Mouse (Mus musculus) 3134 (cell line): Measurements from ENCODE around the gene Alk.

ENCODE experiments used
- DNase-seq: peaks from one replicate; pipeline ENCODE4 v3.0.0-alpha.2; 2011; ENCODE audit warnings: low spot score; ENCODE audit not compliant: insufficient read length; ENCODE audit errors: extremely low read depth

Alk gene

DNA sequence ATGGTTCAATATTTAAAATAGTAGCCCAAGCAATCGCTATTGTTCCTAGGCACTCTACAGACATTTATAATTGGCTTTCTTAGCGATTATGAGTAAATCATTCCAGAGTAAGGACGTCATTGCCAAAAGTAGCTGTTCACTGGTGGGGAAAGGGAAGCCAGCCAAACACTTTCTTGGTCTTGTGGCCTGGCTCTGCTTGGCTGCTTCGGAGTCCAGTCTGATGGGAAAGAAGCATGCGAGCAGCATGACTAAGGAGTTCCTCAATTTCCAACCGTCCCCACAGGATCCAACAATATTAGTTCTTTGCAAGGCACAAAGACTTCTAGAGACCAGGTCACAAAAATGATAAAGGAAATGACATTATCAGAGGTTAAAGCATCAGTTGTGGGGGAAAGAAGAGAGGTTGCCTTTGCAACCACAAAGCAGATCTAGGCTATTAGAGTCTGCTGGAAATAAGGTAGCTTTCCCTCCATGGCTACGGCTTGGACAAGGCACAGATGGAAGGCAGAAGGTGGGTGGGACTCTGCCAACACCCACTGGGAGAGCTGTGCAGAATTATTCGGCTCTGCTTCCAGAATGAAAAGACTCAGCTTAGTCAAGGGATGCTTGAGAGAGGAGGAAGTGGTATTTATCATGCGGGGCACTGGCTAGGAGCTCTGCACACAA is 561.3 kb downstream of the Alk start:
- DNase-seq, result peak; percentile 73

DNA sequence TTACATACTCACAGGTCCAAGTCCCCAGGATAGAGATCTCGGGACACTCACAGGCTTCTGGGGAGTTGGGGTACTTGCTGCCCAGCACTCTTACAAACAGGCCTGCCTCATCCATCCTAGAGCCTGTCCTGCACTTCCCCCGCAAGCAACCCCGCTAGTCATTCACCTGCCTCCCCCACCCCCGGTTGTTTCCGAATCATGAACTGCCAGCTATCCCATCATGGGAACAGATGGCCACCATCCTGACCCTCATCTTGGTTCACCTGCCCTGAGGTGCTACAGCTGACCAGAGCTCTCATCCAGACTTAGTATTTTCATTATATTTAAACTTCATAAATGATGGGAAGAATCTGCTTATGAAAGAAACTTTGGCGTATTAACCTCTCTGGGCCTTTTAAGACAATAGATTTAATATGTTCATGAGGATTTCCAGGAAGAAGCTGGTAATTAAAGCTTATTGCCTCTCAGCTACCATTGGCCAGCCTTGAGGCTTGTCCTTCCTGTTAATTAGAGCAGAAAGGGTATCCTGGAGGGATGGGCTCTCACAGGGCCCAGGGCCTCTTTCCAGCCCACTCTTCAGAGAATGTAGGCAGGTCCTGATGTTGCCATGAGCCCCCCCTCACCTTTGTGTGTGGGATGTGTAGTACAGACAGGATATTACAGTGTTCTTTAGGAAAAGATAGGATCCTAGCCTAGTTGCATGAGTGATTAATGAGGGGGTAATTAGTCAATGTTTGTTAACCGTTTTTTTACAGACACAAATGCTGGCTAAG is 565.1 kb downstream of the Alk start:
- no peak for DNase-seq

DNA sequence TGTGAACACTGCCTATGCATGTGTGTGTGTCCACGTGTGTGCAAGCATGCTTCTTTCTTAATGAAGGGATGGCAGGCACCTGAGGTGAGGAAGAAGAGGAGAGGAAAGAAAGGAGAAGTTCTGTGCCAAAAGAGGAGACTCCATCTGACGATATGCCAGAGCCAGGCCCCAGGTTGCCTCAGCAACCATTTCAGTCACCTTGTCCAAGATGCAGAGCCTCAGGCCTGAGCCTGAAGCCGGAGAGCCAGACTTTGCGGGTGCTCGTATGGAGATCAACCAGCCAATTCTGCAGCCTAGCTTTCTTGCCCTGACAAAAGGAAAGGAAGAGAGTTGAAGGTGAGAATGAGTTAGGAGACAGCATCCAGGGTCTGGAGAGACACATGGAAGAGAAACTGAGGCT is 566.1 kb downstream of the Alk start:
- DNase-seq, result no peak

DNA sequence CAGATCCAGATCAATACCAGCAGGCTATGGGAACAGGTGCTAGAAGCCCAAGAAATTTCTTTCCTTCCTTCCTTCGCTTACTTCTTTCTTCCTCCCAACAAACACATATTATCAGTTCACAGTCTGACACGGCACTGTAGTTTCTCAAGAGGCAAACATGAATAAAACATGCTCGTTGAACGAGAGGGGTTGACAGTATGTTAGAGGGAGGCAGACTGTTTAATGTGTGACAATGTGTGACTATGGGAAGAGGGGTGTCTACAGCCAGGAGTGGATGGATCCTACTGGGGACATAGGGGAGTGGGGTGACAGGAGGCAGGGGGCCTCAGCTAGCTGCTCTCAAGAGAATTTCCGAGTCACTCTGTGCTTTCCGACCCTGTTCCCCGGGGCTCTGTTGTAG is 573.8 kb downstream of the Alk start:
- DNase-seq, result no peak

DNA sequence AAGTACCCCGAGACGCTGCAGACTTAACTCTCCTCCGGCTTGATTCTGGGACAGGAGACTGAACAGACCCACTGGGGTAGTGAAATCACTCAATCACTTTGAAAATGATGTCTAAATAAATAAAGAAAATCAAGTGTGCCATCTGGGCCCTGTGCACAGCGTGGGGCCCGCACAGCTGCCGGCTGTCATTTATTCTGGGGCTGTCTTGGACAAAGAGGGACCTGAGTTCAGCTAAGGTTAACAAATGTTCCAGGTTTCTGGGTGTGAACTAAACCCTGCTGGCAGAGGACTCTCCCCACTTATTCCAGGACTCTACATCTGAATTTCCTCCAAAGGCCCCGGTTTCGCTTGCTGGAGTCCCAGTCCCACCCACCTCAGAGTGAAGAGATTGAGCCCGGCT is 581.1 kb downstream of the Alk start:
- no peak for DNase-seq

DNA sequence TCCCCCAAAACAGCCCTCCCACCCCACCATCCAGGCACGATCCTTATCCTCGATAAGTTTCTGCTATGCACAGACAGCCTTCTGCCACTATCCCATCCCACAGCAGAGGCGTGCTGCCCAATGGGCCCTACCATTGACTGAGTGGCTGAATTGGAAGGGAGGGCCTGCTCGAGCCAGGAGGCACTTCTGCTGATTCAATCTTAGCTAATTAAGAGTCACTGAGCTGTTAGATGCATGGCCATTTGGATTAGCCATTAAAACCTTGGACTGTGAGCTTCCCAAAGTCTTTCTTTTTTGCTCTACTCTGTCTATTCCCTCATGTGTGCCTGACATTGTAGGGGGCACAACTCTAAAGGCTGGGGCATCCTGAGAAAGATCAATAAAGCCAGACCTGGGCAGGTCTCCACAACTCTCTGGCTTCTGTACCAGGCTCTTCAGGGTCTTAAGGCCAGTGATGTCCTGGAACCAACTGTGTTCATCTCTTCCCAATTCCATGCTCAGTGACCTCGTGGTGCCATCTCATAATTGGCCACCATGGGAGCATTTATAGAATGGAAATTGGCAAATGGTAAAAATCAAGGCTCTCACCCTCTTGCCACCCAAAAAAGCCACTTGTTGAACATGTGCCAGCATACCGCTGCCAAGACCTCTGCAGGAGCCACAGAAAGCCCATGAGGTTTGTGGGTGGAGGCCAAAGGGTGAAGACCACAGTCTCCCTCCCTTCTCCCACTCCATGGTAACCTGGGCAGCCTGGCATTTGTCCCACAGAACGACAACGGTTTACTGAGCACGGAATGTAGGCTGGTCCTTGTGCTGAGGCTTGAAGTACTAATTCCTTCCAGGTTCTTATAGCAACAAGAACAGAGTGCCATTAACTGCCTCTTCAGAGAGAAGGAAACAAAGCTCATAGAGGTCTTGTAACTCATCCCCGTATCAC is 582.4 kb downstream of the Alk start:
- DNase-seq, result peak; percentile 86

DNA sequence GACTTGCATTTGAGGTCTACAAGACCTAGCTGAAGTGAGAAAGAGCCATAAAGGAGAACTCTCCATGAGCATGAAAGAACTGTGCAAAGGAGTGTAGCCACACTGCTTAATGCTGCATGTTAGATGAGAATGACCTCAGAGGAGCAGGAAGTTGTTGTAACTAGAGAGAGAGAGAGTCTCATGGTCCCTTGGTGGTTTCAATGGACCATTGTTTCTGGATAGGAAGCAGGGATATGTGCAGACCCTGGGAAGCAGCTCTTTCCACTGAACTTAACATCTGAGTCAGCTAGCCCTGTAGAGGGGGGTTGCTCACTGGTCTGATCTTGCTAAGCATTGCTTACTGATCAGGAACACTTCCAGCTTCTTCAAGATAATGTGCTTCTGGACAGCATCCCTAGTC is 587.1 kb downstream of the Alk start:
- DNase-seq, result no peak

DNA sequence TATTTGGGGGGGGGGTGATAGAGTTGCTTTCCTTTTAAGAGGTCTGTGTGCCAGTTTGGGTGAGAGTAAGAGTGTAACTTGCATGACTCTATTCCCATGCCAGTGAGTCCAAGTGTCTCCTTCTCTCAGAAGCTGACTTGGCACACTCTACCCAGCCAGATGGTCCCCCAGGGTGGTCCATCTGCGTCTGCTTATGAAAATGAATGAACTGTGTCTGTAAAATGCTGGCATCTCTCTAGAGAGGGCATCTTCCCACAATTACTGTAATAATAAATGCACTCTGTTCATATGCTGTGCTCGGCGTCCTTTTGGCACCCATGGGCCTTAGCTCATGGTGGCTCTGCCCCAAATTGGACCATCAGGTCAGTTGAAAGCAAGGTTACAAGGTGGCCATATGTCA is 589.2 kb downstream of the Alk start:
- no peak for DNase-seq

DNA sequence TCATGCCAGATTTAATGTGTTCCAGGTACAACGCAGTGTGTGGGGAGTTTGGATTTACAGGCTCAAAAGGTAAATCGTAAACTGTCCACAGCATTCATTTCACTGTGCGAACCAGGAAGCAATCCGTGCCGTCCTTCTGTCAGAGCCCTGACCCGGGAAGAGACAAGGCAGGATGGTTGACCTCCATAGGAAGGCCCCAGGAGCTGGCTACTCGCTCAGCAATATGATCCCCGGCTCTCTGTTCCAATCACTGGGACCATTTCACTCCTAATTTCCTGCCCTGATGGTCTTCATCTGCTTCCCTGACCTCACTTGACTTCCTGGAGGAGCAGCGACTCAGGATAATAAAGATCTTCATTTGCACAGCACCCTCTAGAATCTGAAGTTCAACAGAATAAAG is 591.7 kb downstream of the Alk start:
- DNase-seq, result no peak

DNA sequence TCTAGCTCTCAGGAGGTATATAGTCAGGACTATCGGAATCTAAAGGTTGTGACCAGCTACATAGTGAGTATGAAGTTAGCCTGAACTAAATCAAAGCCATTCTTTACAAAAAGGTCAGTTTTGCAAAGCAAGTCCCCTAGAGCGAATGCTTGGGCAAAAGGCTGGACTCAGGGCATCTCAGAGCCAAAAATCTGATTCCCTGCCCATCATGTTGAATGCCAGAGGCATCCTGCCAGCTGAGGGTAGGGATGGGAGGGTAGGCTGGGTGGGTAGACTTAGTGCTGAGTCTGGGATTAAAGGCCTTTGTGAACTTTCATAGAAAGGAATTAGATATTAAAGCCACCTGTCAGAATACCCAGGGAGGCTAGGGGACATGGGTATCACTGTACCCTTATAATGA is 594.6 kb downstream of the Alk start:
- DNase-seq, result no peak

DNA sequence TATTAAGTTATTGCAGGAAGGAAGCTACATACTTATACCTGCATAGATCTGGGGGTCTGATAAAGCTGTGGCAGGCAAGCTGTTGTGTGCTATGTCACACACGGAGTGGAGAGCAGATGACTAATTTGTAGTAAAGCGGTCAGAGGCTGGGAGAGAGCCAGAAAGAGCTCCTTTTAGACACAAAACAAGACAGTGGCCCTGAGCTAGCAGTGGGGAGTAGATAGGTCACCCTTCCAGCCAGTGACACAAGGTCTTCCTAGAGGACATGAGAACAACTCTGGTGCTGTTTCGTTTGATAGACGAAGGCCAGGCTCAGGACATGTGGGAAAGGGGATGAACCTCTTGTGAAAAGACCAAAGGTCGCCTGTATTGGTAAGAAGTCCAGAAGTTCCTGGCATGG is 596.0 kb downstream of the Alk start:
- peak; percentile 47 for DNase-seq

DNA sequence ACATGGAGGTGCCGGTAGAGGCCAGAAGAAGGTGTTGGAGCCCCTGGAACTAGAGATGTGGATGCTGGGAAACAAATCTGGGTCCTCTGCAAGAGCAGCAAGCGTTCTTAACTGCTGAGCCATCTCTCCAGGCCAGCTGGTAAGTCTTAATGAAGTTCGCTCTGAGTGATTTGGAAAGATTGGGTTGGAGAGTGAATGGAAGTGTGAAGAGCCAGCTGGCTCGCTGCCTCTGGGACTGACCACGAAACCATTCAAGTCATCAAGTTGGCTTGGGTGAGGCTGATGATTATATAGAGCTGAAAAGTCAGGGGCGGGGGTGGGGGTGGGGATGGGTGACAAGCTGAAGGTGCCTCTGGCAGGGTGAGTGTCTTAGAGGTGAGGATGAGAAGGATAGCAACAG is 599.1 kb downstream of the Alk start:
- DNase-seq, result peak; percentile 75

DNA sequence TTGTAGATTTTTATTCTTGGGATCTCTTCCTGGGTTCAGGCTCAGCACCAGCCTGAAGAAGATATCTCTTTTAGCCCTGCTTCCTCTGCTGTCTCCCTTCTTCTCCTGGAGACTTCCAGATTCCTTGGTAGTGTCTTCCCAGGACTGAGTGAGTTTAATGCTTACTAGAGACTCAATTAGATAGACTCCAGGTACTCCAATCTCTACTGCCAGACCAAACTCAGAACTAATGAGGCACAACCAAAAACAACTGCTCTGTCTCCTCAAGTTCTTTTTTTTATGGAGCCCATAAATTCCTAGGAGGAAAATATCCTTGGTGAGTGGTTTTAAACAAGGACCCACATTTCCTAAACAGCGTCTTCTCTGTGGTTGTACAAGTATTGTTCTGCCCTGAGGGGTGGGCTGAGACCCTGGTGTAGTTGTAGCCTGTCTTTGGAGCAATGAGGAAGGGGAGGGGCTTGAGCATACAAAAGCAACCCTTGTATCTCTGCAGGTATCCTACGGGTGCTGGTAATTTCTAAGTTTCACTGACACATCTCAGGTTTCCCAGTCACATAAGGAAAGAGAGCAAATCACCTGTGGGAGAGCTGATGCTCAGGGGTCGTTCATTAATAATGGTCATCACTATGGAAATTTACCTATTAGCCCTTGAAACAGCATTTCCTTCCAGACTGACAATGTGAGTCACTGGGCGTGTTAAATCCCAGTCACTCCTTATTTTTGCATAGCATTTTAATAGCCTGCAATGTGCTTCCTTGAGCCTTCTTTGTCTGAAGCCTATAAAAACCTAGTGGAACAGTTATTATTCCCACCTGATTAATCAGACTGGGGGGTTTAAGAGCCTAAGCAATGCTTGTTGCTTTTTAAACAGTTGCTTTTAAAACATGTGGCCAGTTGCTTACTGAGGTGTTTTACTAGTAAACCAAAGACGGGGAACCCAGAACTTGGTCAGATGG is 604.6 kb downstream of the Alk start:
- no peak for DNase-seq

DNA sequence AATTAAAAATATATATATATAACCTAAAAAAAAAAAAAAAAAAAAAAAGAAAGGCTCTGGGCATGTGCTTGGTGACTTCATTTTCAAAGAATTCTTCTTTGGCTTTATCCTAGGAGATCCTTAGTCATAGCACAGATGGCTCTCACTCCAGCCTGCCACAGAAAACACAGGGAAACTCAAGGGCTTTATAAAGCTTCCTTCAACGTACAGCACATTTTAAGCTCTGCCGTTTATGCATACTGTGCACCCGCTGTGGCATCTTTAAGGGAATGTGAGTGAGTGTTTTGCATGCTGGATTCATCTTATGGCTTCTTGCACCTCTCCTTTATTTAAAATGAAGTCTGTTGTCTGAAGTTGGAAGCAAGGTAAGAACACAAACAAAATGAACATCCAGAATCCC is 606.7 kb downstream of the Alk start:
- DNase-seq, result peak; percentile 76

DNA sequence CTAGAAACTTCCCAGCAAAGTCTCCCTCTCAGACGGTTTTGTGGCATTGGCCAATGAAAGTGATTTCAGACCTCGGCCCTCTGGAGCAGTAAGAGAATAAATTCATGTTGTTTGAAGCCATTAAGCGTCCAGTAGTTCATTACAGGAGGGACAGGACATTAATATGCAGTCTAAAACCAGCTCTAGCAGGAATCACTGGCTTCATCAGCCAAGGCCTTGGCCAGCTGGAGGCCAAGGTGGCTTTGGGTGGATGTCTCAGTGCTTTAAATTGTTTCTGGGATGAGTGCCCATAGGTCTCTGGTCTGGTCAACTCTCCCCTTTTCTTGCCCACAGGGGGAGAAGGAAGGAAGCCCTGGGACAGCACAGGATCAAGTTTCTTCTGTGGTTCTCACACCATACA is 608.9 kb downstream of the Alk start:
- peak; percentile 25 for DNase-seq

DNA sequence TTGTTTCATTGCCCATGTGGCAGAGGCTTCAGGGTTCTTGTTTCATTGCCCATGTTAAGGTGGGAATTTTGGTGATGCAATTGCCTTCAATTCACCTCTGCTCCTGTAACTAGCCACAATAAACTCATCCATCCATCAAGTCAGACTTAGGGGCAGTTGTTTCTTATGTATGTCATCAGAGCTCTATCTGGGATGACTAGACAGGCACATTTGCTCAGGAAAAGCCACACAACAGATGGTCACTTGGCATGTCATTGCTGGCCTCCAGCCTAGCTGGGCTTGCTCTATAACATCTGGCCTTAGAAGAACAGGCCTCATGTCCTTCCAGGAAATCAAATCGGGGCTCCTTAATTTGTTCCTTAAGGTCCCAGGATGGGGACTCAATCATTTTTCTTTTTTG is 610.3 kb downstream of the Alk start:
- peak; percentile 22 for DNase-seq

DNA sequence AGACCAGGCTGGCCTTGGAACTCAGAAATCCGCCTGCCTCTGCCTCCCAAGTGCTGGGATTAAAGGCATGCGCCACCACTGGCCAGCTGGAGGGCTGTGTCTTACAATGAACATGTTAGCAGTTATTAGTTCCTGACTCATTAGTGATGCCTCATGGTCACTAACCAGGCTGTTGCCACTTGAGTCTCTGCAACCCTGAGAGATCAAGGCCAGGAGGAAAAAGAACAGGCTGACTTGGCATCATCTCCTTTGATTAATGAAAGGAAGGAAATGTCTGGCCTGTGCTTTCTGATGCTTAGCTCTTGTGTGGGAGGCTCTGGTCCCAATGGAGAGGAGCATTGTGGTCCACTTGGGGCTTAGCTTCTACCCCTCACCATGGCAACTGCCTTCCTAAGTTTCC is 611.4 kb downstream of the Alk start:
- DNase-seq, result no peak

DNA sequence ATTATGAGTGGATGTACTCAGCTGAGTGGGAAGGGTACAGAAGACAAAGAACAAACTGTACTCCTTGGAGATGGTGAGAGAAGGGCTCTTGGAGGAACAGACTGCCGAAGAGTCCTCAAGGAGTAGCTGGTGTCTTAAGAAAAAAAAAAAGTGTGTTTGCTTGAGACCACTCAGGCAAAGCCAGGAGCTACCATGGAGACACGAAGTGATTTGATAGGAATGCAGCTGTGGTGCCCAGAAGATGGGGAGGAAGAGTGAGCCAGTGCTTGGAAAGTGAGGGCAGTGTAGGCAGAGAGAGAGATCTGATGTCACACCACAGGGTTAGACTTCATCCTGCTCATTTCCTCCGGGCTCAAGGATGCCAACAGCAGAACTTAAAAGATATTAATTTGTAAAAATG is 613.2 kb downstream of the Alk start:
- no peak for DNase-seq

DNA sequence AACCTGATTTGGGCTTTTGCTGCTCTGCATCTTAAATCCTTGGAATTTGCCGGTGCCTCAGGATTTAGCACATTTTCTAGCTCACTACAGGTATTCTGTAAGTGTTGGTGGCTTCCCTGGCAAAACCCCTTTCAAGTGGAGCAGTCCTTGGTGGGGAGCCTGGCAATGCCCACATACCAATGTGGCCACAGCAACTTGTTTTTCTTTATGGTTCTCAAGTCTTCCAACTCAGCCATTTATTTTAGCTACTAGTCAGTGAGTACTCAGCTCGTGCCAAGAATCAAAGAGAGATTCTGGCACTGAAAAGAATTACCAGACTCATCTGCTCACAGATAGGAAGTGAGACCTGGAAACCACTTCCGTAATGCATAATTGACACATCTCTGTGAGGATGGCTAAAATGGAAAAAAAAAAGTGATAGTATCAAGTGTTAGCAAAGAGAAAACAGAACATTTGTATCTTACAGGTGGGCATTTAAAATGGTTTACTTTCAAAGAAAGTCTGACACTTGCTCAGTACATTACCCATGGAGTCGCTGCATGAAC is 614.2 kb downstream of the Alk start:
- DNase-seq, result no peak
